Comparison of ENCODE assay signal across 7 mouse cellular contexts in the genomic region with DNA sequence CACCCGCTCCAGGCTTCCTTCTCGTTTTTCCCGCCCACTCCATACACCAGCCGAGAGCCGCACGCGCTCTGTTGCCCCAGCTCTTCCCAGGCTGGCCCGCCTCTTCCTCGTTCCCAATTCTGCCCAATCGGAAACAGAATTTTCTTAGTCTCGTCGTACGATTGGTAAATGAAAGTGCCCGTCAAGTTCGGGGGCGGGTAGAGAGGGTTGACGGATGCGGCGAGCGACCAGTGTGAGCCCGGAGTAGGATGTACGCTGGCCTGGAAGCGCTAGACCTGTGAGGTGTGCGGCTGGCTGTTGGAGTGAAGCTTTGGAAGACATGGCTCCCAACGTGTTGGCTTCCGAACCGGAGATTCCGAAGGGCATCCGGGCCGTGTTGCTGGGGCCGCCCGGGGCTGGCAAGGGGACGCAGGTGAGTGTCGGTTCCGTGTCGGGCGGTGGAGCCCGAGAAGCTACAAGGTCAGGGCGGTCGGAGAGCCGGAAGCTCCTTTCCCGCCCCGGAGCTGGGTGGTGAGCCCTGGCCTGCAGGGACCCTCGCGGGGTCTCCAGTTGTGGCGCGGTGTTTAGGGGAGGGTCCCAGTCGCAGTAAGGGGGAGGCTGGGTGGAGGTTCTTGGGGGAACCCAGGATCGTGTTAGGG. TPM values are rescaled to one million over a fixed set of nuclear protein-coding genes. Genes with fewer than 3 reads are reported as not detected.
DNase-seq lines count a peak whose midpoint lies in the region; ATAC-seq and TF ChIP-seq lines count a peak whose summit lies in the region.

No protein-coding gene starts in this region.

- H3K27me3 ChIP-seq in embryonic facial prominence, embryonic 10.5 days (replicated peaks; ENCODE audit: low read depth, poor library complexity, severe bottlenecking), result no peaks in the 10 kb centered on the region
- no peaks in the 10 kb centered on the region for H3K27me3 ChIP-seq in intestine, postnatal 0 days (replicated peaks; ENCODE audit: control insufficient read depth, insufficient read depth, low read length)
- H3K27me3 ChIP-seq in midbrain, embryonic 12.5 days, result peaks cover 15% of the 10 kb centered on the region; the same call in 1 of the 2 replicates
- H3K27me3 ChIP-seq in small intestine, adult 2 months (ENCODE audit: control insufficient read depth, insufficient read depth, low read length), result no peaks in the 10 kb centered on the region

- no peak for TF ChIP-seq CTCF in intestine, postnatal 0 days (IDR thresholded peaks at IDR 0.05; ENCODE audit: low read depth)
- TF ChIP-seq CTCF in small intestine, adult 2 months (IDR thresholded peaks at IDR 0.05; ENCODE audit: extremely low read depth, insufficient read length, insufficient replicate concordance, low read depth, low read length), result no peak

- H3K9ac ChIP-seq in intestine, postnatal 0 days (ENCODE audit: low read depth, low read length), result peak overlapping the region; percentile 97
- peak overlapping the region; percentile 72 for H3K9ac ChIP-seq in midbrain, embryonic 12.5 days (replicated peaks)

- H3K4me3 ChIP-seq in embryonic facial prominence, embryonic 10.5 days, result peak overlapping the region; percentile 94
- peak overlapping the region; percentile 81 for H3K4me3 ChIP-seq in intestine, postnatal 0 days (ENCODE audit: low read depth, low read length)
- peak overlapping the region; percentile 65 for H3K4me3 ChIP-seq in midbrain, embryonic 12.5 days
- peak overlapping the region; percentile 98 for H3K4me3 ChIP-seq in small intestine, adult 2 months (ENCODE audit: low read depth, low read length)

- peak overlapping the region; percentile 91 for H3K27ac ChIP-seq in embryonic facial prominence, embryonic 10.5 days (replicated peaks)
- peak overlapping the region; percentile 98 for H3K27ac ChIP-seq in intestine, postnatal 0 days (ENCODE audit: low read depth, low read length)
- H3K27ac ChIP-seq in midbrain, embryonic 12.5 days (replicated peaks), result no peak overlapping the region
- peak overlapping the region; percentile 96 for H3K27ac ChIP-seq in small intestine, adult 2 months (ENCODE audit: insufficient read depth, low read depth, low read length)

- intact Hi-C loops in left cerebral cortex, postnatal 4 days (cut with DNase I), result no loop called here

- H3K9me3 ChIP-seq in embryonic facial prominence, embryonic 10.5 days, result no peaks in the 10 kb centered on the region
- no peaks in the 10 kb centered on the region for H3K9me3 ChIP-seq in intestine, postnatal 0 days (ENCODE audit: control insufficient read depth)
- no peaks in the 10 kb centered on the region for H3K9me3 ChIP-seq in midbrain, embryonic 12.5 days

- peak; percentile 88 for TF ChIP-seq POLR2A in small intestine, adult 2 months (IDR thresholded peaks at IDR 0.05; ENCODE audit: low read depth, low read length)

- H3K4me1 ChIP-seq in embryonic facial prominence, embryonic 10.5 days, result peaks cover 26% of the 10 kb centered on the region
- 0 out of 2 replicates have a peak, but pooled peaks cover 3% of the 10 kb centered on the region for H3K4me1 ChIP-seq in intestine, postnatal 0 days (replicated peaks; ENCODE audit: control insufficient read depth, insufficient read depth, low read length)
- H3K4me1 ChIP-seq in midbrain, embryonic 12.5 days, result peaks cover 16% of the 10 kb centered on the region
- peaks cover 37% of the 10 kb centered on the region for H3K4me1 ChIP-seq in small intestine, adult 2 months (ENCODE audit: control insufficient read depth, insufficient read depth, insufficient read length, low read length)

- ATAC-seq in intestine, postnatal 0 days, result peak; percentile 85
- peak; percentile 100 for ATAC-seq in midbrain, embryonic 12.5 days (ENCODE audit: low FRiP score, low read depth)

- under 1% methylated on average over 49 of the region's 49 CpGs for WGBS in embryonic facial prominence, embryonic 10.5 days
- WGBS in intestine, postnatal 0 days, result under 1% methylated on average over 49 of the region's 49 CpGs
- under 1% methylated on average over 49 of the region's 49 CpGs for WGBS in midbrain, embryonic 12.5 days
- WGBS in small intestine, adult 2 months, result 1% methylated on average over 49 of the region's 49 CpGs

- DNase-seq in adrenal gland, postnatal 10 days, result peak; percentile 95
- DNase-seq in embryonic facial prominence, embryonic 10.5 days (ENCODE audit: low spot score), result peak; percentile 97
- DNase-seq in gonadal fat pad, adult 2 months (ENCODE audit: low read depth), result peak; percentile 97
- peak; percentile 92 for DNase-seq in left cerebral cortex, postnatal 4 days

- peaks cover 29% of the 10 kb centered on the region for H3K36me3 ChIP-seq in embryonic facial prominence, embryonic 10.5 days (replicated peaks)
- no peaks in the 10 kb centered on the region for H3K36me3 ChIP-seq in intestine, postnatal 0 days (ENCODE audit: control insufficient read depth, insufficient read depth)
- H3K36me3 ChIP-seq in midbrain, embryonic 12.5 days, result peaks cover 21% of the 10 kb centered on the region; the same call in 1 of the 2 replicates
- H3K36me3 ChIP-seq in small intestine, adult 2 months (ENCODE audit: control insufficient read depth, insufficient read depth, low read length), result peaks cover 4% of the 10 kb centered on the region

- H3K4me2 ChIP-seq in intestine, postnatal 0 days (replicated peaks; ENCODE audit: low read depth), result peak overlapping the region; percentile 91
- peak overlapping the region; percentile 89 for H3K4me2 ChIP-seq in midbrain, embryonic 12.5 days (replicated peaks)

RNA-seq across cellular contexts. Expression of a gene that starts 1.4 kb away (rescaled TPM):
- total RNA-seq in adrenal gland, postnatal 10 days (2021), result 100 to 1,000 TPM; 244 to 274 TPM
- 219 and 224 TPM in 2 replicates for polyA plus RNA-seq in embryonic facial prominence, embryonic 10.5 days (2016; fragmentation: Nextera tagmentation; extraction: Ambion mirVana)
- 79.2 and 129 TPM in 2 replicates for polyA plus RNA-seq in gonadal fat pad, adult 2 months (2012; rRNA removed)
- polyA plus RNA-seq in intestine, postnatal 0 days (2015; fragmentation: Nextera tagmentation; extraction: Ambion mirVana), result 538 and 552 TPM in 2 replicates
- 10 to 100 TPM; 33.5 to 33.8 TPM for total RNA-seq in left cerebral cortex, postnatal 4 days (2021)
- polyA plus RNA-seq in midbrain, embryonic 12.5 days (2016; fragmentation: Nextera tagmentation; extraction: Ambion mirVana), result 136 and 138 TPM in 2 replicates
- polyA plus RNA-seq in small intestine, adult 2 months (2012; rRNA removed), result 42.5 and 79.2 TPM in 2 replicates

RNA-seq across cellular contexts. Expression of a gene that starts 30.9 kb away (rescaled TPM):
- 10 to 100 TPM; 32.5 to 32.9 TPM for total RNA-seq in adrenal gland, postnatal 10 days (2021)
- polyA plus RNA-seq in embryonic facial prominence, embryonic 10.5 days (2016; fragmentation: Nextera tagmentation; extraction: Ambion mirVana), result 11.4 and 12.1 TPM in 2 replicates
- polyA plus RNA-seq in gonadal fat pad, adult 2 months (2012; rRNA removed), result 25.9 and 28.3 TPM in 2 replicates
- 13.1 and 13.3 TPM in 2 replicates for polyA plus RNA-seq in intestine, postnatal 0 days (2015; fragmentation: Nextera tagmentation; extraction: Ambion mirVana)
- 10 to 100 TPM; 17.8 to 20.0 TPM for total RNA-seq in left cerebral cortex, postnatal 4 days (2021)
- polyA plus RNA-seq in midbrain, embryonic 12.5 days (2016; fragmentation: Nextera tagmentation; extraction: Ambion mirVana), result 16.4 and 16.9 TPM in 2 replicates
- polyA plus RNA-seq in small intestine, adult 2 months (2012; rRNA removed), result 2.3 and 3.2 TPM in 2 replicates
